Comparison of ENCODE assay signal across 8 mouse cellular contexts in the genomic region with DNA sequence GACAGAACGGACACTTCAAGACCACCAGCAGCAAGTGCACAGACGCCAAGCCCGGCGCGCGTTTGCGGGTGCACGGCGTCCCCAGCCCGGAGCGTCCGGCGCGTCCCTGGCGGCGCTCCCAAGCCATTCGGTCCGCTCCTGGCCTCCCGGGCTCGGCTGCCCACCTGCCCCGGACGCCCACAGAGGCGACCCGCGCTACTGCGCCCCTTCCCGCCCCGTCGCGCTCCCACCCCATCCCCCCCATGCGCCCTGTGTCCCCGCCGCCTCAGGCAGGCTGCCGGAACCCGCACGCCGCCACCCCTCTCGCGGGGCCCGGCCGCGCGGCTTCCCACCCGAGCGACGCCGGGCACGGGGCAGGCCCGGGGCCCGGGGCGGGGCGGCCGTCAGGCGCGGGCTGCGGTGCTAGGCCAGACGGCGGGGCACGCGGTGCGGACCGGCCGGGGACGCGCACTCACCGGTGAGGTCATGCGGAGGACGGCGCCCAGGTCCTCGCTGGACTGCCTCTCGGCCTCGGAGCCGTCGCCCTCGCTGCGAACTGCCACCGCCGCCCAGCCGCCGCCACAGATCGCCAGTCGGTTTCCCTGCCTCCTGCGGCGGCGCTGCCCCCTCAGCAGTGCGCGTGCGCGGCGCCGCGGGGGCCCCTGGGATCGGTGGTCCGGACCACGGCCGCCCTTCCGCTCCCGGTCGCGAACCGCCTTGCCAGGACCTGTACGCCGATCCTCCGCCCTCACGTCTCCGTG. TPM values are rescaled to one million over a fixed set of nuclear protein-coding genes. Genes with fewer than 3 reads are reported as not detected.
A peak's percentile ranks its signal among the peaks of the same experiment; 100 is the strongest.
DNase-seq lines count a peak whose midpoint lies in the region; ATAC-seq and TF ChIP-seq lines count a peak whose summit lies in the region.

No protein-coding gene starts in this region.

- peak overlapping the region; percentile 53; the same call in 1 of the 2 replicates for H3K27ac ChIP-seq in cortical plate, adult 2 months (ENCODE audit: insufficient read depth, low read length)

- TF ChIP-seq CTCF in cortical plate, adult 2 months (IDR thresholded peaks at IDR 0.05; ENCODE audit: extremely low read depth, insufficient read depth, low read length) = no peak

- DNase-seq in adipocyte (ENCODE audit: low spot score) = peak; percentile 83
- peak; percentile 94 for DNase-seq in gastrocnemius, postnatal 10 days
- peak; percentile 65 to 85 for DNase-seq in left cerebral cortex, postnatal 14 days (ENCODE audit: low spot score in 2 of 2)
- peak; percentile 86 for DNase-seq in right cerebral cortex, postnatal 14 days
- DNase-seq in urinary bladder, postnatal 25 days (ENCODE audit: low spot score) = peak; percentile 87

- H3K4me3 ChIP-seq in cortical plate, adult 2 months (ENCODE audit: insufficient read depth, low read length) = peak overlapping the region; percentile 46

- peak; percentile 73 for TF ChIP-seq POLR2A in cortical plate, adult 2 months (IDR thresholded peaks at IDR 0.05; ENCODE audit: extremely low read depth, insufficient read depth, low read length)

- intact Hi-C loops in left cerebral cortex, postnatal 14 days (cut with DNase I) = loop anchor here (1.0 kb wide), 1 partner anchor 18 kb away; no protein-coding TSS in a partner anchor

- peaks cover 4% of the 10 kb centered on the region; the same call in 1 of the 2 replicates for H3K4me1 ChIP-seq in cortical plate, adult 2 months (ENCODE audit: control insufficient read depth, insufficient read depth, low read length)

- ATAC-seq in inflammation-experienced regulatory T-cells, adult 6 months = peak; percentile 55
- peak; percentile 76 for ATAC-seq in megakaryocyte-erythroid progenitor cell, adult 5-6 weeks (replicated peaks; ENCODE audit: low FRiP score, low TSS enrichment, poor library complexity, severe bottlenecking)

RNA-seq across cellular contexts. Expression of gene Gapvd1, which starts 1.1 kb away (rescaled TPM):
- 42.0 and 43.2 TPM in 2 replicates for polyA plus RNA-seq in cortical plate, adult 2 months (2012; rRNA removed)
- 10 to 100 TPM; 37.7 to 46.4 TPM for total RNA-seq in gastrocnemius, postnatal 10 days (2021)
- 10 to 100 TPM; 45.5 to 69.9 (median 60.5) TPM for polyA plus RNA-seq in inflammation-experienced regulatory T-cells, adult 6 months (2017; shearing (Covaris generic))
- 100 to 1,000 TPM; 105 to 106 TPM for total RNA-seq in left cerebral cortex, postnatal 14 days (2021)
- total RNA-seq in megakaryocyte-erythroid progenitor cell, adult 5-6 weeks (2014; fragmentation: Nextera tagmentation) = 75.3 and 87.5 TPM in 2 replicates
- 84.3 and 99.7 TPM in 2 replicates for total RNA-seq in megakaryocyte-erythroid progenitor cell, adult 5-6 weeks (2017)

RNA-seq across cellular contexts. Expression of gene Hspa5, which starts 17.8 kb away (rescaled TPM):
- polyA plus RNA-seq in cortical plate, adult 2 months (2012; rRNA removed) = 184 and 215 TPM in 2 replicates
- 100 to 1,000 TPM; 187 to 207 TPM for total RNA-seq in gastrocnemius, postnatal 10 days (2021)
- polyA plus RNA-seq in inflammation-experienced regulatory T-cells, adult 6 months (2017; shearing (Covaris generic)) = 100 to 1,000 TPM; 576 to 769 (median 638) TPM
- 100 to 1,000 TPM; 260 to 334 TPM for total RNA-seq in left cerebral cortex, postnatal 14 days (2021)
- 185 and 219 TPM in 2 replicates for total RNA-seq in megakaryocyte-erythroid progenitor cell, adult 5-6 weeks (2014; fragmentation: Nextera tagmentation)
- total RNA-seq in megakaryocyte-erythroid progenitor cell, adult 5-6 weeks (2017) = 866 and 884 TPM in 2 replicates

RNA-seq across cellular contexts. Expression of gene Rabepk, which starts 45.7 kb away (rescaled TPM):
- 37.1 and 38.2 TPM in 2 replicates for polyA plus RNA-seq in cortical plate, adult 2 months (2012; rRNA removed)
- 1 to 10 TPM; 8.8 to 10.0 TPM for total RNA-seq in gastrocnemius, postnatal 10 days (2021)
- 10 to 100 TPM; 53.6 to 62.6 (median 58.1) TPM for polyA plus RNA-seq in inflammation-experienced regulatory T-cells, adult 6 months (2017; shearing (Covaris generic))
- total RNA-seq in left cerebral cortex, postnatal 14 days (2021) = 10 to 100 TPM; 25.8 to 26.2 TPM
- 23.3 and 30.8 TPM in 2 replicates for total RNA-seq in megakaryocyte-erythroid progenitor cell, adult 5-6 weeks (2014; fragmentation: Nextera tagmentation)
- 46.9 and 53.8 TPM in 2 replicates for total RNA-seq in megakaryocyte-erythroid progenitor cell, adult 5-6 weeks (2017)

Comparison
In these comparisons a context has a peak if more than half of its experiments do, and no peak if none do; other contexts are left out.
1. Peak in every context shown above with its lines: DNase-seq, ATAC-seq, H3K4me3 ChIP-seq and H3K27ac ChIP-seq.